Mouse (Mus musculus) erythroblast, embryonic 14.5 days (primary cell): ENCODE data around the gene Snx3.

ENCODE experiments used
- GATA1 ChIP-seq: IDR thresholded peaks from 2 replicates; pipeline ENCODE4 v1.6.1; 2012; ENCODE audit warnings: low read length, inconsistent platforms, mixed read lengths
- TAL1 ChIP-seq: IDR thresholded peaks from 3 replicates; pipeline ENCODE4 v1.6.1; 2012; ENCODE audit warnings: low read length, inconsistent platforms, mixed read lengths

- TF ChIP-seq GATA1 (peak; percentile 87), TAL1 (peak; percentile 86)
Measured at GRCm38 (mm10) chr10:42537571-42538316, 35.9 kb downstream of the Snx3 start.
